Mouse (Mus musculus): ENCODE measurements at regions not wholly inside any gene's neighbourhood (a gene's known extent, or its start where the extent isn't known, plus 50 kb on each side); places are given as distances from the start of the nearest gene placed in this dataset.

- no peak for DNase-seq (ENCODE audit: low spot score in 2 of 2)
These were observed 73.7 kb upstream of the Msx1 start for GRCm38 (mm10) chr5:37898041-37898615.

DNA sequence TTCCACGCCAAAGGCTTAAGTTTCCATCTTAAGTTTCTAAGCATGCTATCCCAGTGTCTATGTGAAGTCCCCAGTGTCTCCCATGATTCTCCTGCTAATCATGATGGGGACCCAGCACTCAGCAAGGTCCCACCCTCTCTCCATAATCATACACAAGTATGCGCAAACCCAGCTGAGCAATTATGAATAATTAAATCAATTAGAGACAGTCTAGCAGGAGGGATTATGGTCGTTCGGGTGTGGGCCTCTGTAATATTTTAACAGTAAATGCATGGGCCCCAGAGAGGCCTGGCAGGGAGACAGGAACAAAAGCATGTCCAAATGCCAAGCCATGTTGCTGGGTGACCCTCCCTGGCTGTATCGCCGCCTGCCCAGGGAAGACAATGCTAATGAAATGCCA lies 73.1 kb upstream of the Msx1 start:
- DNase-seq (ENCODE audit: low spot score in 2 of 2) = no peak

- DNase-seq (ENCODE audit: low spot score in 2 of 2) = no peak
These were observed 71.3 kb upstream of the Msx1 start for GRCm38 (mm10) chr5:37895441-37896336.

GRCm38 (mm10) chr5:37893639-37894550 lies 69.5 kb upstream of the Msx1 start:
- no peak for DNase-seq (ENCODE audit: low spot score in 2 of 2)

GRCm38 (mm10) chr5:37890641-37891040 lies 66.3 kb upstream of the Msx1 start:
- no peak for DNase-seq (ENCODE audit: low spot score in 2 of 2)

DNA sequence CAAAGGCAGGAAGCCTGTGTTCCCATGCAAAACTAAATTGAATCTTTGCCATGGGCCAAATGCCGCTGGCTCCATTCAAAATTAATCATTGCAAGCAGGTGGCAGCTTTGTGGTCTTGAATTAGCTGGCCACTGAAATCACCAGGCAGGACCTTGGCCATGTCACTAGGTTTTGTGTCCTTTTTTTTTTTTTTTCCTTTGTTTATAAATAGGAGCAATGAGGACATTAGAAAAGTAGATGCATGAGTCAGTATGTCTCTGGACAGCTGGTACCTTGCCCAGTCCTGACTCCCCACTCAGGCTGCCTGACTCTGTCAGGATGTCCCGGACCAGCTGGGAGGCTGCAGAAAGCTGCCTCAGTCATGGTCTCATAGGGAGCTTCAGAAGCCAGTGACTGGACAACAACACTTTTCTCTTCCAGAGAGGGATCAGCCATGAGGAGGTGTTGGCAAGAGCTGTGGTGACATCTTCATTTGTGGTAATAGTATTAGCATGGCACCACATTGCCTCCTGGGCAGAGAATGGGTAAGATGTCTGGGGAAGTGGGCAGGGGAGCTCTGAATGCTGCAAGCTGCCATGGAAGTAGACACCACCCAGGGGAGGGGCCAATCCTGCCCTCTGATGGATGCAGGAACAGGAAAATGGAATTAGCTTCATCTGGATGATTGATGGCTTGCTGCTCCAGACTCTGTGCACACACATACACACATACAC lies 55.4 kb upstream of the Msx1 start:
- DNase-seq (ENCODE audit: low spot score in 2 of 2) = no peak

DNA sequence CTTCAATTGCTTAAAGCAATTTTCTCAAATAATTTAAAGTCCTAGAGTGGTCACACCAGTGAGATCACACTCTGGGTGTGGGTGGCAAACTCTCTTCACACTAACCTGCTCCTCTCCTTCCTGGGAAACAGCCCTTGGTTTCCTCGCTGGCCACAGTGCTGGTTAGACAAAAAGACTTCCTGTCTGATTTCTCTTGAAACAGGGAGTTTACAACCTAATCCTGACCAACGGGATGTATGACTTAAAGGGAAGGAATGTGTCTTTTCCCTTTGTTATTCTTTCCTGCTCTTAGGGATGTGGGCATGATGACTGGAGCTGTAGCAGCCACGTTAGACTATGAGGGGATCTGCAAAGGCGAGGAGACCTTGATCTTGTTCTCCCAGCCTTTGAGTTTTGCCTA lies 51.9 kb upstream of the Msx1 start:
- DNase-seq (ENCODE audit: low spot score in 2 of 2) = no peak

DNA sequence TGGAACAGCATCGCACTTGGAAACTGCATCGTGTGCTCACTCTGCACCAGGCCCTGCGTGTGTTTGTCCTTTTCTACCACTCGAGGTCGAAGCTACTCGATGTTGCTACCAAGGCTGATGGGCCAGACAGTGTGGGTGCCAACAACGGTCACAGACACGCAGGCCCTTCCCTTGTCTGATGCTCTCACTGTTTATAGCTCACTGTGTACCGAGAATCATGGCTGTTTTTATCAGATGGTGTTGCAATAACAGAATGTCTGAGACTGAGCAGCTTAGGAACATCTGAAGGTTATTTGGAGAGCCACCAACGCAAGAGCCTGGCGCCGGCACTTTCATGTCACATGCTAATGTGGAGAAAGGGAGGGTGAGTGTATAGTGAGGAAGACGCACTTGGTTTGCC lies 51.1 kb upstream of the Msx1 start:
- peak in 1 of 2 experiments; percentile 13 for DNase-seq (ENCODE audit: low spot score in 2 of 2)

DNA sequence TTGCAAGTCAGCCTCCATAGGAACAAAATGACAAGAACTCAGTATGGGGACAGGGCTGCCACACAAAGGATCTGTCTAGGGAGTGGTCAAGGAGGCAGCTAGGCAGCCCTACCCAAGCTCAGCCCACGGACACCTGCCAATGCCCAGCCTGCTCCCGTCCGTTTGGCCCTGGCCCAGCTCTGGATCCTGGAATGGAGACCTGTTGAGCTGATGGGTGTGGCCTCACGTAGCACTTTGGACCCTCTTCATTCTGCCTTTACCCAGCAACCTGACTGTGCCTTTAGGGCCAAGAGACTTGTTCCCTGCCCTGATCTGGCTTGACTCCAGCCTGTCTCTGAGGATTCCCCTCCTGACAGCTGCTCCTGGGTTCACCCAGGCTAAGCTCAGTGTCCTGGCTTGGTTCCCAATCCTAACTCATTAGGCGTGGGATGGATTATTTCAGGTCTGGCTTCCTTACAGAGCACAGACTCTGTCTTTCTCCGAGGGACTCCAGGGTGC lies 50.5 kb upstream of the Msx1 start:
- peak in 1 of 2 experiments; percentile 17 for DNase-seq (ENCODE audit: low spot score in 2 of 2)

Data from urinary bladder, postnatal 36 days (tissue).